Mouse (Mus musculus) forebrain, embryonic 16.5 days (tissue): ENCODE data around the gene Dcst1. TPM values are rescaled to one million over a fixed set of nuclear protein-coding genes. Genes with fewer than 3 reads are reported as not detected.

Source experiments
- ATAC-seq: fragments of 200-750 bp; cut with Nextera tagmentation; 2 replicates; pipeline ENCODE4 v1.8.0; 2017; ENCODE audit warnings: mild to moderate bottlenecking, moderate library complexity
- H3K27ac ChIP-seq: fragments of 300-500 bp; sonication (generic); 2 replicates; pipeline ENCODE4 v1.5.1; 2014; ENCODE audit warnings: low read length, control low read depth
- H3K27me3 ChIP-seq: fragments of 300-500 bp; sonication (generic); replicated peaks from 2 replicates; pipeline ENCODE4 v1.6.1; 2014; ENCODE audit warnings: low read length; ENCODE audit not compliant: control insufficient read depth, insufficient read depth
- H3K36me3 ChIP-seq: fragments of 300-500 bp; sonication (generic); 2 replicates; pipeline ENCODE4 v1.6.1; 2014; ENCODE audit not compliant: control insufficient read depth, insufficient read depth
- H3K4me1 ChIP-seq: fragments of 300-500 bp; sonication (generic); replicated peaks from 2 replicates; pipeline ENCODE4 v1.6.1; 2014; ENCODE audit warnings: low read length; ENCODE audit not compliant: control insufficient read depth, insufficient read depth
- H3K4me2 ChIP-seq: fragments of 300-500 bp; sonication (generic); 2 replicates; pipeline ENCODE4 v1.6.1; 2014; ENCODE audit warnings: mild to moderate bottlenecking, low read length, control low read depth
- H3K4me3 ChIP-seq: fragments of 300-500 bp; sonication (generic); replicated peaks from 2 replicates; pipeline ENCODE4 v1.5.1; 2014; ENCODE audit warnings: mild to moderate bottlenecking, low read length, control low read depth
- H3K9ac ChIP-seq: fragments of 300-500 bp; sonication (generic); replicated peaks from 2 replicates; pipeline ENCODE4 v1.6.1; 2014; ENCODE audit warnings: low read depth, low read length, control low read depth
- H3K9me3 ChIP-seq: fragments of 300-500 bp; sonication (generic); 2 replicates; pipeline ENCODE4 v1.6.1; 2016; ENCODE audit warnings: low read length; ENCODE audit not compliant: control insufficient read depth
- WGBS: fragments of 180-500 bp; shearing (Covaris S2); extraction: QIAGEN DNeasy Blood & Tissue Kit; methylation state at CpG from one replicate; pipeline ENCODE4 v1.1.7; 2014; 5-methylcytosine and 5-hydroxymethylcytosine counted together
- polyA plus RNA-seq: library from polyadenylated mRNA; unstranded; fragments of >200 nt; fragmentation: Nextera tagmentation; extraction: Ambion mirVana; gene quantifications from 2 replicates; pipeline ENCODE4 v1.2.1, GENCODE M21; 2015

Dcst1 gene
- polyA plus RNA-seq, 1 experiment from 2014 or later = 1.3 TPM

DNA sequence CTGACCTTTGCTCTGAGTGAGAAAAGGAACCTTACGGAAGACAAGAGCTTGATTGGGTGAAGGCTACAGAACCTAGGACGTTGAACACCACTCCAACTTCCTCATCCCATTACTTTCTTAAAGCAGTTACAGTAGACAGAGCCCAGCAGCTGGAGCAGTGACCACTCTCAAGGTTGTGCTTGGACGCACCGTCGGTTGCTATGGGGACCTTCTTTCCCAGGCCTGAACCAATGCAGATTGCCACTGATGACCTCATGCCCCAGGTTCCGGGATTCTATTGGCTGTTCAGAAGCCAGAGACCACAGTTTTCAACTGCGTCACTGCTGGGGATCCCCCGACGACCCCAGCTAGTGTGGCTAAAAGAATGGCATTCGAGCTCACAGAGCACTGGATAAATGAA is 34.1 kb downstream of the Dcst1 start:
- no peak overlapping the region for H3K4me3 ChIP-seq
- no peaks in the 10 kb centered on the region for H3K9me3 ChIP-seq
- H3K4me1 ChIP-seq = peaks cover 29% of the 10 kb centered on the region
- H3K27me3 ChIP-seq = no peaks in the 10 kb centered on the region
- 32% methylated on average over 10 of the region's 10 CpGs for WGBS
- no peaks in the 10 kb centered on the region for H3K36me3 ChIP-seq
- no peak for ATAC-seq
- no peak overlapping the region for H3K27ac ChIP-seq
- no peak overlapping the region for H3K4me2 ChIP-seq
- H3K9ac ChIP-seq = no peak overlapping the region

DNA sequence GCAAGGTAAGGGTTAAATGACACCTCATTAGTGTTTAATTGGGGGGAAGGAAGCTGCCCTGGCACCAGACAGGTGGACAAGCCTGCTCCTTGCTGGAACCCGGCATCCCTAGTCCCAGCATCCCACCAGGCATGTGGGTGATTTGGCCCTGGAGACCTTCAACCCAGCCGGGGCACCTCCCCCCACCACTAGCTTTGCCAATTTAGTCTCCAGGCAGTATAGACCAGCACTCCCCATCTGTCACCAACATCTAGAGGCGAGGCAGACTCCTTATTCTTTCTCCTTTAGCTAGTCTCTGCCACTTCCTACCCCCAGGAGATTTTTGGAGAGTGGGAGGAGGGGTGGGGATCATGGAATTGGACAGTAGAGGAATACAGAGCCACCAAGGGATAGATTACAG is 34.7 kb downstream of the Dcst1 start:
- Histone ChIP-seq H3K4me2 (no peak overlapping the region), H3K36me3 (no peaks in the 10 kb centered on the region), H3K4me3 (no peak overlapping the region), H3K27me3 (no peaks in the 10 kb centered on the region), H3K4me1 (peaks cover 24% of the 10 kb centered on the region), H3K9ac (no peak overlapping the region), H3K27ac (no peak overlapping the region), H3K9me3 (no peaks in the 10 kb centered on the region)
- 31% methylated on average over 3 of the region's 3 CpGs for WGBS
- no peak for ATAC-seq

DNA sequence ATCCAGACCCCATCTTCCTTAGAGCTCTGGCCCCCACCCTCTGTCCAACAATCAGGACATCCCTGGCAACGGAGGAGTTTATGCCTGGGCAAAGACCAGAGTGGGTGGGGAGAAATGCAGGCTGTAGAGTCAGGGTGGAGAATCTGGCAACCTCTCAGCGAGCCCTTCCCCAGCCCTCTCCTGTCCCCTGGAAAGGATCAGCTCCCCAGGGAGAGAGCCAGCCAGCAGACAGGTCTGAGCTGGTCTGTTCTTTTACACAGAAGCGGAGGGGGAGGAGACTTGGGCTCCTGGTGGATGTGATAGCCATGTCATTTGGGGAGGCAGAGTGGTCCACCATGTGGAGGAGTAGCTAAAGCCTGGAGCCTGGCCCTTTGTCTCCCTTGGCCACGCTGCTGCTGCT is 36.4 kb downstream of the Dcst1 start:
- no peak for ATAC-seq
- H3K9me3 ChIP-seq = no peaks in the 10 kb centered on the region
- no peak overlapping the region for H3K27ac ChIP-seq
- H3K9ac ChIP-seq = no peak overlapping the region
- H3K4me1 ChIP-seq = peaks cover 24% of the 10 kb centered on the region
- H3K4me3 ChIP-seq = no peak overlapping the region
- 20% methylated on average over 4 of the region's 4 CpGs for WGBS
- H3K27me3 ChIP-seq = 0 out of 2 replicates have a peak, but pooled peaks cover 2% of the 10 kb centered on the region
- H3K4me2 ChIP-seq = no peak overlapping the region
- H3K36me3 ChIP-seq = no peaks in the 10 kb centered on the region

DNA sequence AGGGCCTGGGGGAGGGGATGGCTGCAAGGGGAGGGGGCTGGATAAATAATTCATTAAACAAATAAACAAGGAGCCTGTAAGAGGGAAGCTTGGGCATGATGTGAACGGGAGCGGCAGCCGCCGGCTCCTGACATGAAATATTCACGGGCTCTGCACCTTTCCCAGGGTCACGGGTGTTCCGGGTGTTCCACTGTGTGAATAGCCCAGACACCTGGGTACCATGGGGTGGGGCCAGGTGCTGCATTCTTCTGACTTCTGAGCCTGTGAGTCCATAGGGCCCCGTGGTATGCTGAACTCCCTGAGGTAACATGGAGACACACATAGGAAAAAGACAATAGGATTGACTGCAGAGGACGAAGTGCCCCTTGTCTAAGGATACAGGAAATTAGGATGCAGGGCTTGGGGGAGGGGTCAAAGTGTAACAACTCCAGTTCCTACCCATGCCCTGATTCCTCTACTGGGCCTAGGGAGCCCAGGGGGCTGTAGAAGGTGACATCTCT is 37.6 kb downstream of the Dcst1 start:
- H3K27me3 ChIP-seq = 0 out of 2 replicates have a peak, but pooled peaks cover 2% of the 10 kb centered on the region
- H3K4me1 ChIP-seq = peaks cover 16% of the 10 kb centered on the region
- no peak overlapping the region for H3K27ac ChIP-seq
- no peaks in the 10 kb centered on the region for H3K9me3 ChIP-seq
- H3K4me3 ChIP-seq = no peak overlapping the region
- no peaks in the 10 kb centered on the region for H3K36me3 ChIP-seq
- no peak for ATAC-seq
- no peak overlapping the region for H3K9ac ChIP-seq
- 61% methylated on average over 9 of the region's 9 CpGs for WGBS
- H3K4me2 ChIP-seq = no peak overlapping the region

DNA sequence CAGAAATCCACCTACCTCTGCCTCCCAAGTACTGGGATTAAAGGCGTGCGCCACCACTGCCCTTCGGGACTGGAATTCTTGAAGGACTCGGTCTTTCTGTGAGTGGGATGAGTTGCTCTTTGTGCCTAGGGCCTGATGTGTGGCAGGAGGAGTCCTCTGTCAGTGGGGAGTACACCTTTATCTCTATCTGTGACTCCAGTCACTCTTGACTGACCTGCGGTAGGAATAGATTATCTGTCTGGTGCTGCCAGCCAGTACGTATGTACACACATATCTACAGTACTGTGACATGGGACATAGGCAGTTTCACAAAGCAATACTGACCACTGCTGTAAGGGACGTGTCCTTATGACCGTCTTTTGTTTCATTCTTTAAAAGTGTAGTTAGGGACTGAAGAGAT is 39.2 kb downstream of the Dcst1 start:
- peaks cover 17% of the 10 kb centered on the region for H3K4me1 ChIP-seq
- no peaks in the 10 kb centered on the region for H3K36me3 ChIP-seq
- WGBS = 91% methylated on average over 8 of the region's 8 CpGs
- 0 out of 2 replicates have a peak, but pooled peaks cover 2% of the 10 kb centered on the region for H3K27me3 ChIP-seq
- no peak overlapping the region for H3K4me2 ChIP-seq
- H3K9me3 ChIP-seq = no peaks in the 10 kb centered on the region
- H3K9ac ChIP-seq = no peak overlapping the region
- ATAC-seq = no peak
- no peak overlapping the region for H3K27ac ChIP-seq
- H3K4me3 ChIP-seq = no peak overlapping the region

DNA sequence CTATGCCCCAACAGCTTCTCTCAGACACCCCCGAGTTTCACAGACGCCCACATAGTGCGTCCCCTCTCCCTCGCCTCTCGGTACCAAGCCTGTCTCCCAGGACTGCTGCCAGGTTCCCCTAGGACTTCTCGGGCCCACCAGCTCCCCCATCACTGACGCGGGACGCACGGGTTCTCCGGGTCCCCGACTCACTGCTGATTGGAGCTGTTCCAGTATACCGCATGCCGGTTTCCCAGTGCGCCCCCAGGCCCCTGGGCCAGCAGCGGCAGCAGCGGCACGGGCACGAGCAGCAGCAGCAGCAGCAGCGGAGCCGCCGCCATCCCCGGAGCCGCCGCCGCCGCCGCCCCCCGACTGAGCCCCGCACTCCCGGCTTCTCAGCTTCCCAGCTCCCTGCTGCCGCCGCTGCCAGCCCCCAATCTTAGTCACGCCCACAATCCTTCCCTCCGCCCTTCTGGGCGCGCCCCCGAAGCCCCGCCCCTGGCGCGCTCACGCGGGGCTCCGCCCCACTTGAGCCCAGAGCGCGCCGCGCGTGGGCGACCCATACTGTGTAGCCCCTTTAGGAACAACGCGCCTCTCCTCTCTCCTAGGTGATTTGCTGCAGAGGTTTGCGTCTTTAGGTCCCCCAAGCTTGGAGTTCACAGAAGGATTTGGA is 42.4 kb downstream of the Dcst1 start, which contains the start of gene Efna3:
TSS of gene Efna3 (minus strand) at position 452 of the 652 bp plus-strand sequence.
- no peaks in the 10 kb centered on the region for H3K36me3 ChIP-seq
- no peaks in the 10 kb centered on the region for H3K9me3 ChIP-seq
- peak; percentile 51 for ATAC-seq
- WGBS = under 1% methylated on average over 50 of the region's 53 CpGs
- peaks cover 39% of the 10 kb centered on the region for H3K4me1 ChIP-seq
- H3K4me3 ChIP-seq = peak within 1 kb of the TSS; percentile 52
- peak within 1 kb of the TSS; percentile 67 for H3K9ac ChIP-seq
- peak within 1 kb of the TSS; percentile 86 for H3K4me2 ChIP-seq
- peaks cover 17% of the 10 kb centered on the region for H3K27me3 ChIP-seq
- peak within 1 kb of the TSS; percentile 83 for H3K27ac ChIP-seq

DNA sequence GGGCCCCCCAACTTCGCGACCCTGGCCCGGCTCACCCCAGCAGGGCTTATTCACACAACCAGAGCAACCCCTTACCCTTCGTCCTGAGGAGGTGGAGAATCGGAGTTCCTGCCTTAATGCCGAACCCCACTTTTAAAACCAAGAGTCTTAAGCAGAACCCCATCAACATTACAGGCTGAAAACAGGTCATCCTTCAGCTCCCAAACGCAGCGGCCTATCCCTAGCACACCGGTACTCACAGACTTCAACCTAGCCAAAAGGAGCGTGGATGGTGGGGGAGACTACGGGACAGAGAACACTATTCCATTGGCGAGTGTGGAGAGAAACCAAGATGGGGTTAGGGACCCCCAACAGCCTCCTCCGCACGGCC is 42.9 kb downstream of the Dcst1 start:
- Histone ChIP-seq H3K27me3 (peaks cover 17% of the 10 kb centered on the region), H3K4me1 (peaks cover 44% of the 10 kb centered on the region), H3K27ac (peak overlapping the region; percentile 83), H3K36me3 (no peaks in the 10 kb centered on the region), H3K9me3 (no peaks in the 10 kb centered on the region), H3K9ac (peak overlapping the region; percentile 67), H3K4me2 (peak overlapping the region; percentile 86), H3K4me3 (peak overlapping the region; percentile 52)
- peak; percentile 0; the same call in 1 of the 2 replicates for ATAC-seq
- under 1% methylated on average over 14 of the region's 14 CpGs for WGBS

DNA sequence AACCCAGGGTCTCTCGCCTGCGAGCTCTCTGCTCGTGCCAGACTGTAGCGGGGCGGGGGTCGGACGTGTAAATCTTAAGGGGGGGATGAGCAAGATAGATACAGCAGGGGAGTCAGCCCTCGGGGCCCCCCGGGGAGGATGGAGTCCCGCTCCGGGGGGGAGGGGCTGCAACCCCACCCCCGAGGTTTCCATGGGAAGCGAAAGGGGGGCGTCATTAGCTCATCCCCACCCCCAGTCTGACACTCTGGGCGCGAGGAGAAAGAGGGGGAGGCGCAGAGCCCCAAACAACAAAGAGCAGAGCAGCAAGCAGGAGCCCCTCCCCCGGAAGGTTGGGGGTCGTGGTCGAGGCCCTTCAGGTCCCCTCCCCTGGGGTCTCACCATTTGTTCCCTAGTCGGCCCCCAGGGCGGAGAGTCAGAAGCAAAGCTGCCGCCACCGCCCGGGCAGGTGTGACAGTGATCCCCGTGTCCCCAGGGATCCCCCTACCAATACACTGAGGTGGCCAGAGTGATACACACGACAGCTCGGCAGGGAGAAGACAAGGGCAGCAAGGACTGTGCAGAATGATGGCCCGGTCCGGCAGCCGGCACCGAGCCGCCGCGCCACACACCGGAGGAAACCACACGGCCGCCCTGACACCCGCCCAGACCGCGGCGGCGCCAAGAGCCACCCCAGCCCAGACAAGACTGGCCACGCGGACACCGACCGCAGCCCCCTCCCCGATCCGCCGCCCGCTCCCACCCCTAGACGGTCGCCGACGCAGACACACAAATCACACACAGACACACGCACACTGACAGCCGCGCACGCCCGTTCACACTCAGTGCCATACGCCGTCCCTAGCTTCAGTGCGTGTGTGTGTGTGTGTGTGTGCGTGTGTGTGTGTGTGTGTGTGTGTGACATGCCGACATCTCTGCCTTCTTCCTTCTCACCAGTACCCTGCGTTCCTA is 43.6 kb downstream of the Dcst1 start:
- 1% methylated on average over 66 of the region's 66 CpGs for WGBS
- ATAC-seq = peak; percentile 4; the same call in 1 of the 2 replicates
- H3K4me1 ChIP-seq = peaks cover 50% of the 10 kb centered on the region
- peak overlapping the region; percentile 52 for H3K4me3 ChIP-seq
- peaks cover 17% of the 10 kb centered on the region for H3K27me3 ChIP-seq
- peak overlapping the region; percentile 67 for H3K9ac ChIP-seq
- H3K27ac ChIP-seq = peak overlapping the region; percentile 83
- no peaks in the 10 kb centered on the region for H3K9me3 ChIP-seq
- H3K36me3 ChIP-seq = no peaks in the 10 kb centered on the region
- peak overlapping the region; percentile 86 for H3K4me2 ChIP-seq

DNA sequence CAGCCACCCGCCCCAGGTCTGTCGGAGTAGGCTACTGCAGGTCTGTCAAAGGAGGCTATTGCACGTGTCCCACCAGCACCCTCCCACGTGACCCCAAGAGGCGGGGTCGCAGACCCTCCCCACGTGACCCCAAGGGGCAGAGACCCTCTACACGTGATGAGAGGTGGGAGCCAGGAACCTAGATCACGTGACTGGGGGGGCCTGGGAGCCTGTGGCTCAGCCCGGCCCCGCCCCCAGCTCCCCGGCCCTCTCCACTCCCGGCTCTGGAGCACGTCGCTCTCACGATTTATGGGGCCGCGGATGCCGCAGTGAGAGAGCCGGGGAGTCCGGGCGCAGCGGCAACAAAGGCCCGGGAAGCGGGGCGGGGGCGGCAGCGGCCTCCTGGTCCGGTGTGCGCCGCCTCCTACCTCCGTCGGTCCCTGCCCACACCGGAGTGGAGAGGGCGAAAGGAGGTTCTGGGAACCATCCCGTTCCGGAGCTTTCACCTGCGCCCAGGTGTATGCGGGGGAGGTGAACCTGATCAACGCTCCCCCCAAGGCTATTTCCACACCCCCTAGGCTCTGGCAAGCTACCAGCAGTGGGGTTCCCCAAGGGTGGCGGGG is 44.4 kb downstream of the Dcst1 start:
- peaks cover 58% of the 10 kb centered on the region for H3K4me1 ChIP-seq
- no peak for ATAC-seq
- WGBS = 1% methylated on average over 39 of the region's 41 CpGs
- H3K27ac ChIP-seq = peak overlapping the region; percentile 83
- H3K9ac ChIP-seq = peak overlapping the region; percentile 67
- H3K36me3 ChIP-seq = no peaks in the 10 kb centered on the region
- H3K9me3 ChIP-seq = no peaks in the 10 kb centered on the region
- H3K27me3 ChIP-seq = peaks cover 21% of the 10 kb centered on the region
- peak overlapping the region; percentile 52 for H3K4me3 ChIP-seq
- peak overlapping the region; percentile 86 for H3K4me2 ChIP-seq
